ENCODE assay signal across 16 mouse cellular contexts in genomic region chr11:44508876-44509275, GRCm38 (mm10). TPM values are rescaled to one million over a fixed set of nuclear protein-coding genes. Genes with fewer than 3 reads are reported as not detected.
DNase-seq lines count a peak whose midpoint lies in the region; ATAC-seq and TF ChIP-seq lines count a peak whose summit lies in the region.
"Had no signal": no experiment of that assay in that cellular context is flagged by ENCODE, and none has a peak within 500 bp of the region (broad histone marks: within the 10 kb centered on the region; RNA-seq: fewer than 3 reads in every experiment).

No protein-coding gene starts in this region.

- H3K4me1 ChIP-seq in forebrain, embryonic 14.5 days (ENCODE audit: control insufficient read depth, insufficient read depth, low read length), result no peaks in the 10 kb centered on the region
- peaks cover 4% of the 10 kb centered on the region; the same call in 1 of the 2 replicates for H3K4me1 ChIP-seq in forebrain, embryonic 13.5 days
- H3K4me1 ChIP-seq in G1E (ENCODE audit: insufficient read depth, low read depth, low read length), result peaks cover 59% of the 10 kb centered on the region
- H3K4me1 ChIP-seq in kidney, adult 2 months (ENCODE audit: control insufficient read depth, insufficient read depth, low read length), result no peaks in the 10 kb centered on the region
- H3K4me1 ChIP-seq: megakaryocyte, embryonic 14.5 days had no signal

- H3K9me3 ChIP-seq in forebrain, embryonic 14.5 days (replicated peaks; ENCODE audit: control insufficient read depth, low read length), result no peaks in the 10 kb centered on the region
- H3K9me3 ChIP-seq in forebrain, embryonic 13.5 days (replicated peaks), result no peaks in the 10 kb centered on the region
- H3K9me3 ChIP-seq in G1E (replicated peaks), result no peaks in the 10 kb centered on the region
- H3K9me3 ChIP-seq: heart, embryonic 15.5 days had no signal

- H3K27me3 ChIP-seq in forebrain, embryonic 14.5 days (replicated peaks; ENCODE audit: control insufficient read depth, insufficient read depth, low read length), result no peaks in the 10 kb centered on the region
- H3K27me3 ChIP-seq in forebrain, embryonic 13.5 days, result no peaks in the 10 kb centered on the region
- H3K27me3 ChIP-seq in G1E (ENCODE audit: insufficient read depth, low read length), result no peaks in the 10 kb centered on the region
- no peaks in the 10 kb centered on the region for H3K27me3 ChIP-seq in kidney, adult 2 months (replicated peaks; ENCODE audit: control insufficient read depth, insufficient read depth, low read length)
- H3K27me3 ChIP-seq: heart, embryonic 15.5 days; megakaryocyte, embryonic 14.5 days had no signal

- ATAC-seq in forebrain, embryonic 14.5 days, result no peak
- ATAC-seq in forebrain, embryonic 13.5 days, result no peak
- ATAC-seq in G1E (ENCODE audit: extremely low read depth, insufficient number of reproducible peaks, low FRiP score, poor library complexity, severe bottlenecking), result peak; percentile 86
- peak; percentile 79 for ATAC-seq in erythroid progenitor cell, adult 5-6 weeks (replicated peaks; ENCODE audit: low FRiP score, poor library complexity, severe bottlenecking)
- peak; percentile 23; the same call in 1 of the 2 replicates for ATAC-seq in megakaryocyte, adult 5-6 weeks (ENCODE audit: poor library complexity, severe bottlenecking)

- no peak overlapping the region for H3K4me2 ChIP-seq in forebrain, embryonic 14.5 days (ENCODE audit: low read length)
- H3K4me2 ChIP-seq in forebrain, embryonic 13.5 days, result no peak overlapping the region
- H3K4me2 ChIP-seq: heart, embryonic 15.5 days had no signal

- no peak for TF ChIP-seq POLR2A in kidney, adult 2 months (IDR thresholded peaks at IDR 0.05; ENCODE audit: low read depth, low read length)

- H3K4me3 ChIP-seq in forebrain, embryonic 14.5 days (ENCODE audit: low read depth, low read length), result no peak overlapping the region
- H3K4me3 ChIP-seq in forebrain, embryonic 13.5 days, result no peak overlapping the region
- no peak overlapping the region; the same call in 1 of the 2 replicates for H3K4me3 ChIP-seq in G1E (ENCODE audit: low read depth, low read length)
- no peak overlapping the region for H3K4me3 ChIP-seq in kidney, adult 2 months (ENCODE audit: insufficient read depth, low read depth, low read length)
- H3K4me3 ChIP-seq: heart, embryonic 15.5 days; megakaryocyte, embryonic 14.5 days; myocyte had no signal

- no peaks in the 10 kb centered on the region for H3K36me3 ChIP-seq in forebrain, embryonic 14.5 days (ENCODE audit: control insufficient read depth, insufficient read depth, low read length)
- H3K36me3 ChIP-seq in forebrain, embryonic 13.5 days (ENCODE audit: poor library complexity, severe bottlenecking), result no peaks in the 10 kb centered on the region
- H3K36me3 ChIP-seq in G1E (replicated peaks), result no peaks in the 10 kb centered on the region
- H3K36me3 ChIP-seq in kidney, adult 2 months (ENCODE audit: control insufficient read depth, insufficient read depth, low read length), result no peaks in the 10 kb centered on the region
- H3K36me3 ChIP-seq: heart, embryonic 15.5 days had no signal

- DNase-seq in forebrain, embryonic 14.5 days (ENCODE audit: low spot score), result peak; percentile 5
- peak; percentile 56 for DNase-seq in G1E (ENCODE audit: low spot score)
- DNase-seq in urinary bladder, adult 18-20 months (ENCODE audit: low spot score in 2 of 2), result no peak
- no peak for DNase-seq in kidney, adult 2 months
- DNase-seq in layer of hippocampus, postnatal 25 days (ENCODE audit: extremely low spot score in 1 of 2, low spot score in 1 of 2), result no peak
- DNase-seq: adrenal gland, postnatal 10 days; cerebellum, adult 11-12 months; kidney, postnatal 4 days; lung, adult 18-20 months; thymus, adult 2 months had no signal

- H3K9ac ChIP-seq in forebrain, embryonic 14.5 days (ENCODE audit: low read length), result no peak overlapping the region
- no peak overlapping the region for H3K9ac ChIP-seq in forebrain, embryonic 13.5 days
- H3K9ac ChIP-seq: heart, embryonic 15.5 days had no signal

- TF ChIP-seq CTCF in G1E (IDR thresholded peaks at IDR 0.05; ENCODE audit: low read depth, low read length), result no peak
- no peak for TF ChIP-seq CTCF in kidney, adult 2 months (conservative IDR thresholded peaks at IDR 0.05; ENCODE audit: insufficient read depth, insufficient read length, low read depth, low read length)

- 55% methylated on average over 4 of the region's 4 CpGs for WGBS in forebrain, embryonic 14.5 days
- 63% methylated on average over 4 of the region's 4 CpGs for WGBS in forebrain, embryonic 13.5 days
- 77% methylated on average over 4 of the region's 4 CpGs for WGBS in kidney, adult 2 months

- no peak overlapping the region for H3K27ac ChIP-seq in forebrain, embryonic 14.5 days (ENCODE audit: low read depth, low read length)
- H3K27ac ChIP-seq in forebrain, embryonic 13.5 days, result no peak overlapping the region
- no peak overlapping the region for H3K27ac ChIP-seq in kidney, adult 2 months (ENCODE audit: insufficient read depth, low read depth, low read length)
- H3K27ac ChIP-seq: heart, embryonic 15.5 days had no signal

RNA-seq across cellular contexts. Expression of gene Rnf145, which starts 9.9 kb away (rescaled TPM):
- polyA plus RNA-seq in forebrain, embryonic 14.5 days (2014; fragmentation: Nextera tagmentation; extraction: Ambion mirVana), result 92.6 and 102 TPM in 2 replicates
- polyA plus RNA-seq in forebrain, embryonic 13.5 days (2015; fragmentation: Nextera tagmentation; extraction: Ambion mirVana), result 78.0 and 84.3 TPM in 2 replicates
- total RNA-seq in G1E (2014; fragmentation: Nextera tagmentation), result 36.8 and 53.4 TPM in 2 replicates
- 113 and 120 TPM in 2 replicates for total RNA-seq in G1E (2017)
- polyA plus RNA-seq in G1E (2012), result 66.7 and 98.7 TPM in 2 replicates
- total RNA-seq in erythroid progenitor cell, adult 5-6 weeks (2015; ENCODE audit: low replicate concordance), result 92.2 and 130 TPM in 2 replicates
- 189 and 221 TPM in 2 replicates for total RNA-seq in erythroid progenitor cell, adult 5-6 weeks (2017; ENCODE audit: low replicate concordance)
- 15.9 and 17.3 TPM in 2 replicates for total RNA-seq in megakaryocyte, adult 5-6 weeks (2015)
- 20.9 and 21.0 TPM in 2 replicates for total RNA-seq in megakaryocyte, adult 5-6 weeks (2017)
- 62.1 and 68.7 TPM in 2 replicates for polyA plus RNA-seq in kidney, adult 2 months (2012; rRNA removed)
- 100 to 1,000 TPM in 1 of 2 experiments, 10 to 100 TPM in 1; 90.7 to 106 TPM for total RNA-seq in layer of hippocampus, postnatal 25 days (2021)

RNA-seq across cellular contexts. Expression of gene Ublcp1, which starts 38.6 kb away (rescaled TPM):
- 65.0 and 74.5 TPM in 2 replicates for polyA plus RNA-seq in forebrain, embryonic 14.5 days (2014; fragmentation: Nextera tagmentation; extraction: Ambion mirVana)
- 54.1 and 58.8 TPM in 2 replicates for polyA plus RNA-seq in forebrain, embryonic 13.5 days (2015; fragmentation: Nextera tagmentation; extraction: Ambion mirVana)
- total RNA-seq in G1E (2014; fragmentation: Nextera tagmentation) (53.4 and 55.9 TPM in 2 replicates), G1E (2017) (50.9 and 52.1 TPM in 2 replicates)
- 2.8 and 3.0 TPM in 2 replicates for polyA plus RNA-seq in G1E (2012)
- total RNA-seq in erythroid progenitor cell, adult 5-6 weeks (2015; ENCODE audit: low replicate concordance), result 96.9 and 113 TPM in 2 replicates
- 66.6 and 109 TPM in 2 replicates for total RNA-seq in erythroid progenitor cell, adult 5-6 weeks (2017; ENCODE audit: low replicate concordance)
- 23.0 and 28.1 TPM in 2 replicates for total RNA-seq in megakaryocyte, adult 5-6 weeks (2015)
- 23.8 and 27.0 TPM in 2 replicates for total RNA-seq in megakaryocyte, adult 5-6 weeks (2017)
- 18.3 and 18.7 TPM in 2 replicates for polyA plus RNA-seq in kidney, adult 2 months (2012; rRNA removed)
- total RNA-seq in layer of hippocampus, postnatal 25 days (2021), result 10 to 100 TPM; 43.0 to 43.6 TPM

Comparison
In these comparisons a context has a peak if more than half of its experiments do, and no peak if none do; other contexts are left out.
1. ATAC-seq: peak in G1E (single experiment), erythroid progenitor cell, adult 5-6 weeks (single experiment) and megakaryocyte, adult 5-6 weeks (single experiment); none in forebrain, embryonic 14.5 days (single experiment) and forebrain, embryonic 13.5 days (single experiment).
2. DNase-seq: peak in forebrain, embryonic 14.5 days (single experiment) and G1E (single experiment); none in urinary bladder, adult 18-20 months (0 of 2), kidney, adult 2 months (single experiment) and layer of hippocampus, postnatal 25 days (0 of 2).